Mouse (Mus musculus) retina, adult 2 months (tissue): ENCODE results near the gene Gm9857.

Experiments
- DNase-seq: peaks from one replicate; pipeline ENCODE4 v3.0.0-alpha.2; 2012; ENCODE audit warnings: low read depth, low spot score

Gm9857 gene

DNA sequence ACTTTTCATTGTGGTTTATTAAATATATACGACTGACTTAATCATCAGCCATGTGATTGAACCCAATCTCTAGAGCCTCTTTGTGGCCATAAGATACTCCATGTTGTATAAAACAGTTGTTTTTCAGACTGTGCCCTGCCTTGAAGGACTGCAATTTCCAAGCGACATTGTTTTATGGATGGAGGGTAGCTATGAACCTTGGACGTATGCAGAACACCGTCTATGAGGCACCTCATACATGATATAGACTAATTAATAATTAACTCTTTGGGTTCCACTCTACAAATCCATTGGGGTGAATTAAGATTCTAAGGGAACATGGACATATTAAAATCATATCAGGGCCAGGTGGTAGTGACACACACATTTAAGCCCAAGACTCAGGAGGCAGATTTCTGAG lies 14.6 kb downstream of the Gm9857 start:
- no peak for DNase-seq

DNA sequence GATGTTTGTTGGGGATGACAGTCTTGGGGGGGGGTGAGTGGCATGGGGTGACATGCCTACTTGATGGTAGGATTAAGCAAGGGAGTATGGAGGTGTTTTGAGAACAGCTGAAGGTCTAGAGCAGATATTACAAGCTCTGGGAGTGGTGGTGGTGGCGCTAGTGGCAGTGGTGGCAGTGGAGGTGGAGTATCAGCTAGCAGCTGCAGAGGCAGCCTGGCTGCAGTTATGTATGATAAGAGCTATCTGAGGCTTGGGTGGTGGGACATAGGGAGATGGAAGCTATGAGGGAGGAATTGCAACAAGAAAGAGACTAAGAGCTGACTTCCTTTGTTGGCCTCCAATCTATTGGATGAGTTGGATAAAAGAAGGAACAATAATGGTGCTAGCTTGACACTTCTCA lies 18.4 kb downstream of the Gm9857 start:
- DNase-seq, result no peak

DNA sequence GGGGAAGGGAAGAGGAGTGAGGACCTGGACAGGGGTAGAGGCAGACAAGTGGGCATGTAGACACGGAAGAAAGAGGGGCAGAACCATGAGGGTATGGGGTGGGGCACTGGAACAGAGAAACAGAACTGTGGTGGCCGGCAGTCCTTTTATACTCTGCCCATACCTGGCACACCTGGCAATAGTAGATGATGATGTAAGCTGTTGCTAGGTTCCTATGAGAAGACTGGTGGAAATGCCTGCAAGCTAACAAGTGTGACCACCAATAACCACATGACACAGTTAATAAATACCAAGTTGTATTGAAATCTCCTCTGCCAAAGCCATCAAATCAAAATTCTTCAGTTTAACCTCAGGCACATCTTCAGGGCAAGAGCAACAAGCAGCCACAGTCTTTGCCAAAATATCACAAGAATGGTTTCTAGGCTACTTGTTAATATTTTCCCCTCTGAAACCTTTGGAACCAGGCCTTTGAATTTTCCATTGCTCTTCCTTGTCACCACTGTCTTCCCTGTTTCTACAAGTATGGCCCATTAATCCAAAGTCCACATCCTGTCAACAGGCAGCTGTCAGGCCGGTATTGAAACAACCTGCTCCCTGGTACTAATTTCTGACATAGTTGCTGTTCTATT lies 19.7 kb downstream of the Gm9857 start:
- no peak for DNase-seq

DNA sequence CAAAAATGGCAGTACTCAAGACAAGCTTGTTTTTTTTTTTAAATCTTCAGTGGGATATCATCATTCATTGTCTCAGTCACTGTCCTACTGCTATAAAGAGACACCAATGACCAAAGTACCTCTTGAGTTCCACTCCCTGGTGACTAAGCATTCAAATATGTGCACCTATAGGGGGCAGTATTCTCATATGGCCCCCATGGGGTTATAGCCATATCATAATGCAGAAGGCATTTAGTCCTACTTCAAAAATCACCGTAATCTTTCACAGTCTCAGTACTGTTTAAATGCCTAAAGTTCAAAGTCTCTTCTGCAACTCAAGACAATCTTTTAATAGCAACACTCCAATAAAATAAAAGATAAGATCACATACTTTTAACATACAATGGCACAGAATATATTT lies 21.4 kb downstream of the Gm9857 start:
- DNase-seq, result no peak

DNA sequence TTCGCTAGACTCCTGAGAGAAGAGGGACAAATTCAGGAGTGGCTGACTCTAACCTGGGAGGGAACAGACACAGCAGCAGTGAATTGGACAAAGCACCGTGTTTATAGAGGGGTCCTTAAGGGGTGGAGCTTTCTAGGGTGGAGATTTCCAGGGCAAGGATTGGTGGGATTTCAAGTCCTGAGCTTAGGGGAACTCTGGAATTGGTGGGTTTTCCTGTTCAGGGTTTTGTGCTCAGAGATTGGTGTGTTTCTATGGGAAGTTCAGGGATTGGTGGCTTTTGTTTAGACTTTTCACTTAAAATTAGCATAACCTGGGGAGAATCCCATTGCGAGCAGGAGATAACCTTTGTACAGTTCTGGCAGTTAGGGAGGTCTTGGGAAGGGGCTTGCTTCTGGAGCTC lies 22.3 kb downstream of the Gm9857 start:
- DNase-seq, result no peak

DNA sequence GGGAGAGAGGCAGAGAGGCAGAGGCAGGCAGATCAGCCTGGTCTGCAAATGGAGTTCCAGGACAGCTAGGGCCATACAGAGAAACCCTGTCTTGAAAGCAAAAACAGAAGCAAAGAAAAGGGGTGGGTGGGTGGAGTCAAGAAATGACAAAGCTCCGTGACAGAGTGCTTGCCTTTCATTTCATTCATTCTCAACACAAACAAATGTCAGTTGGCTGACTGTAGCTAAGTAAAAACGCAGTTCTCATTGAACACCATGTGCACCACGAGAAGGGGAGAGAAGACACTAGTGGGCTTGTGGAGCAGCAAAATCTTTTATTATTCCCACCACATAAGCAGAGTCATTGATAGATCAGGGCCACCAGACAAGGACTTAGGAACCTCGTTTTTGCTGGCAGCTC lies 23.4 kb downstream of the Gm9857 start:
- no peak for DNase-seq

DNA sequence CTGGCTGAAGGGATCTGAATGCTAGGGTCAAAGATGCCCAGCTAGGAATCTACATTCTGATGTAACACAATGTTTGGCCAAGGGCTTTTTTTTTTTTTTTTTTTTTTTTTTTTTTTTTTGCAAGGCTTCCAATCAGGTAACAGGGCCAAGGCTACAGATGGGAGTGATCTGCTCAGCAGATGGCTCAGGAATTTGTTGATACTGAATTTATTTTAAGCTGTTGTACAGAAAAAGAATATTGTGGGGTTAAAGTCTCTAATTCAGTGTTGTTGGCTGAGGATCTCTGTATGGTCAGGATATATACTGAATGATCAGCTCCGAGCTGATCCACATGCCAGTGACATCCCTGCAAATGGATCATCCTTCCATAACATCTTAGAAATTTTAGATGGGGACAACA lies 24.2 kb downstream of the Gm9857 start:
- no peak for DNase-seq

DNA sequence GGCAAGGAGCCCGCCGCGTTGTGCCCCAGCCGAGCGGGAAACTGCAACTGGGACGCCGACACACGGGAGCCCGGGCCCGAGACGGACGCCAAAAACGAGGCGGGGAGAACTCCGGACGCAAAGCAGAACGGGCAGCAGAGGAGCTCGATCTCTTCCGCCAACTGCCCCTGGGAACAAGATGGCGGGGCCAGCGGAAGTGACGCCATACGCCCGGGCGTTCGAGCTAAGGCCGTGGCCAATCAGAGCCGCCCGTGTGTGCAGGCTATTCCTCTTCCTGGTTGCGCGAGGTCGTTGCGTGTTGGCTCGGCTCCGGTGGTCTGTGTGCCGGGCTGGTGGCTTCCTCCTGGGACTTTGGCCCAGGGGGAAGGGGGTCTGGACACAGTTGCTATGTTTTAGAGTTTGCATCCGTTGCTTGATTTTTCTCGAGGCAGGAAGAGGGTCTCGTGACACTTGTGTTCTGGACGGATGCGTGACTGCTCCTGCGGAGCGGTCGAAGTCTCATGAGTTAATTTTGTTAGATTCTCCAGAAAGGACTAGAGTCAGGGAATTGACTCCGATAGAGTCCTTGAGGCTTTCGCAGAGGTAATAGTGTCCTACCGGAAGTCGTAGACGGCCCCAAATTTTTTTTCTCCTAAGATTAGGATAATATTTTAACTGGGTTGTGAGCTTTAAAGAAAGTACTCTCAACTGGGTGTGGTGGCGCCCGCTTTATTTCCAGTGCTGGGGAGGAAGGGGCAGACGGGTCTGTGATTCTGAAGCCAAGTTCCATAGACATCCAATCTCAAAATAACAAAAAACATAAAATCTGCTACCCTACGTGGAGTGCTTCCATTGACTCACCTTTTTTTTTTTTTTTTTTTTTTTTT lies 28.5 kb downstream of the Gm9857 start, which contains the start of gene Prpf38b:
Gene Prpf38b (minus strand): TSS at position 180 of the 866 bp plus-strand sequence.
- DNase-seq, result peak; percentile 88

DNA sequence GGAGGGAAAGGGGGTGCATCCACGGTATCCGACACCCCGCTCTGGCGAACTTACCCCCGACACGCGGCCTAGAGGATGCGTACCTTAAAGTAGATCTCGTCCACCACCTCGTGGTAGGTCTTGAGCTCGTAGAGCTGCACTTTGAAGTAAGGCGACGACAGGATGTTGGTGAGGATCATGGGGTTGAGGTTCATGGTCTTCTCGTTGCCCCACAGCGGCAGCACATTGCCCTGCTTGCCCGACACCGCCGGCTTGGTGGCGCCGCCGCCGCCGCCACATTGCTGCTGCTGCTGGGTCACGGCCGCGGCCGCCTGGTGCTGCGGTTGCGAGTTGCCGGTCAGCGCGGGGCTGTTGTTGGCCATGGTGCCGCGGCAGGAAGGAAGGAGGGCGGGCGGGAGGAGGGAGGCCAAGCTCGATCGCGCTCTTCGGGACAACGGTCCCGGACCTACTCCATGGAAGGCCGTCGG lies 29.1 kb downstream of the Gm9857 start:
- DNase-seq, result peak; percentile 16

DNA sequence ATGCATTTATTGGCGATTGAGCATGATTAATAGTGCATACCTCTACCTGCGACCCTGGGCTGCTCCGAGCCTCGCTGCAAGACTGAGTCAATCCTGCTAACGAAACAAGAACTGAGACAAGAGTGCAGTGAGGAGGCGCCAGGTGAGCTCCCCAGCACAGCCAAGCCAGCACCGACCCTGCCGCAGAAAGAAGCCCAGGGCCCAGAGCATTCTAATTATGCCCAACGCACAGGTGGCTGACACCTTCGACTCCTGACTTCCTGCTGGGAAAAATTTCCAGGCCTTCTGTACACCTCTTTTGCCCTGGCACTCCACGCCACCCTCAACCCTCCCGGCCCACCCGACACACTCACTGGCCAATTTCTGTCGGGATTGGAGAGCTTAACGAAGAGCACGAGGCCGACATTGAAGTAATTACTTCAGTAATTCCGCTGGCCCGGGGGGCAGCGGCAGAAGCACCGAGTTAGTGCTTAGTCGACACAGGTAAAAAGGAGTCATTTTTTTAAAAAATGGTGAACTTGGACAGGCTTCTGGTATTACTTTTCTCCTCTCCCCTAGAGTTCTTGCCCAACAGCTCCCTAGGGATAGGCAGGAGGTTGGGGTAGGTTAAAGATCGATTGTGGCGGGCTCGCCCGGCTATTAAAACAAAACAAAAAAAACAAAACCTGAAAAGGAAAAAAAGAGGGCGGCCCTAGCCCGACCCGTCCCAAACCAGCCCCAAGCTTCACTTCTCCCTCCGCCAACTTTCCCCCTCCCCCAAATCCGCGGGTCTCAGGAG lies 29.8 kb downstream of the Gm9857 start:
- no peak for DNase-seq

DNA sequence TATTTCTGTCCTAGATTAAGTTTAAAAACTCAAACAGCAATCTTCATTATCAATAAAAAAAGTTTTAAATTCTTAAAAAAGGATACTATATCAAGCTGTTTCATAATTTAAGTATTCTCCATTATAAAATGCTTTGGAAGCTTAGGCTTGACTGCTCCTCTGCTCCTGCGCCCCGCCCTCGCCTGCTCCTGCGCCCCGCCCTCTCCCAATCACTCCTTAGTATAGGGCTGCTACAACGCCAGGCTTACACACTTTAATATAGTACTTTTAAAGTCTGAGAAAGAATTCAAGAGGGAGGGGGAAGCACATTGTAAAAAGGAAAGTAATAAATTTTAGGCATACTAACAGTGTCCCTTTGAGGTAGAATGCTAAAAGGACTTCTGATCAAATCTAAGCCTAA lies 37.3 kb downstream of the Gm9857 start:
- no peak for DNase-seq

DNA sequence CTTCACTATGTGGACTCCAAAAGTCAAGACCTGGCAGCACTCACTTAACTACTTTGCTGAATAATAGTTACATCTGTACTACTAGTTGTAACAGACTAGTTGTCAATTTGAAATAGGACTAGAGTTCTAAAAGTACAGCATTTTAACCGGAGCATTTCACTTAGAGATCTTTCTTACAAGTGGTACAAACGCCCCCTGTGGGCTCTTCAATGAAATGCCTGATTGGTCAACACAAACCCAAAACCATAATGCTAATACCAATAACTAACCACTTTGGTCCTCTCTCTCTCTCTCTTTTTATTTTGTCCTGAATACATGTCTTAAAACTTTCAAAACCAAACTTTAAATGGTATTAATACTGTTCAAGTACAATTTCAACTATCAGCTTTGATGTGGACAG lies 38.2 kb downstream of the Gm9857 start:
- no peak for DNase-seq

DNA sequence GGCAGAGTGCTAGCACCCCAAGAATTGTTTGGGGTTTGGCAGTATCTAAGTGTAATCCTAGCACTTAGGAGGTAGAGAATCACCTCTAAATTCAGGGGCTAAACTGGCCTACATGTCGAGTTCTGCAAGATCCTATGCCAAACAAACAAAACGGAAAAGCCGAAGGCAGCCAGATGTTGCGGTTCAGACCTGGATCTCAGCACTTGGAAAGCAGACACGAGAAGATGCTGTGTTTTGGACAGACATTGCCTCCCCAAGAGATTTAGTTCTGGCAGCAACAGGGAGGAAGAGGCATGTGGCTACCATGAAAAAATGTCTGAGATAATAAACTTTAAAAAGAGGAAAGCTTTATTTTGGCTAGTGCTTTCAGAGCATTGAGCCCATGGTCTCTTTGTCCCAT lies 39.6 kb downstream of the Gm9857 start:
- no peak for DNase-seq

DNA sequence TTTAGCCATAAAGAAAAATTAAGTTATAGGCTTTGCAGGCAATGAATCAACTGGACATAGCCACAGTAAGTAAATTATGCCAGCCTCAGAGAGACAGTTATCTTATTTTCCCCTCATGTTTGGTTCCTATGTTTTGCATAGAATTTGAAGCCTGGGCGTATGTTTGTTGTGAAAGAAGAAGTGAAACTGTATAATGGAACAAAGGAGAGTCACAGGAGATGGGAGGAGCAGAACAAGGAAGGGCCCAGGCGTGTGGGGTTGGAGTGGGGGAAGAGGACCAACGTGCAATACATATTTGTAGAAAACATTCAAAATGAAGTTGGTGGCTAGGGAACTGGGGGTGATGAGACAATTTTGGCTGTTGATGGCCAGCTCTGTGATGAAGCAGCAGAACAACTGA lies 40.1 kb downstream of the Gm9857 start:
- DNase-seq, result no peak

DNA sequence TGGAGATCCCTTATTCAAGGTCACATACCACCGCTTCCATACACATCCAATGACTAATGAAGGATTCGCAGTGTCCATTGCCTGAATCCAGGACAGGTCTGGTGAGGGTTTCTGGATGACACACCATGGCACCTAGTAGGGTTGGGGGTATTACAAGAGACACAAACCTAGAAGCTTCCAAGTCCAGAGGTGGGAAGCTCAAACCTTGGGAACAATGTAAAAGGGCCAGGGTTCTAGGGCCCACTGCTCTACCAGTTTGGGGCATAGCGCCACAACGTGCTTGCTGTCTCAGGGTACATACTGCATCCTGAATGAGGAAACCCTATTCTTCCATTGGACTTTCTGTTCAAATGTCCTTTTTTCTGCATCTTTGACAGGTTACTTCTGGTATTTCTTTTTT lies 41.6 kb downstream of the Gm9857 start:
- DNase-seq, result no peak

DNA sequence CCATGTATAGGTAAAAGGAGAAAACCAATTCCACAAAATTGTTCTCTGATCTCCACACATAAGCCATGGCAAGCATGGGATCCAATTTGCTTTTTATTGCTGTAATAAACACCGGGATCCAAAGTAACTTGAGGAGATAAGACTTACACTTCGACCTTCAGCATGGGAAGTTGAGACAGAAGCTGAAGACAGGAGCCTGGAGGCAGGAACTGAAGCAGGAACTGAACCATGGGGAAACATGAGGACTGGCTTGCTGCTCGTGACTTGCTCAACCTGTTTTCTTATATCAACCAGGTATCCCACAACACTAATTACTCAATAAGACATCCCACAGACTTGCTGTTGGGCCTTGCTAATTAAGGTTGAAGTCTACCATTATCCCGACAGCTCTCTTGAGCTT lies 47.3 kb downstream of the Gm9857 start:
- DNase-seq, result no peak

DNA sequence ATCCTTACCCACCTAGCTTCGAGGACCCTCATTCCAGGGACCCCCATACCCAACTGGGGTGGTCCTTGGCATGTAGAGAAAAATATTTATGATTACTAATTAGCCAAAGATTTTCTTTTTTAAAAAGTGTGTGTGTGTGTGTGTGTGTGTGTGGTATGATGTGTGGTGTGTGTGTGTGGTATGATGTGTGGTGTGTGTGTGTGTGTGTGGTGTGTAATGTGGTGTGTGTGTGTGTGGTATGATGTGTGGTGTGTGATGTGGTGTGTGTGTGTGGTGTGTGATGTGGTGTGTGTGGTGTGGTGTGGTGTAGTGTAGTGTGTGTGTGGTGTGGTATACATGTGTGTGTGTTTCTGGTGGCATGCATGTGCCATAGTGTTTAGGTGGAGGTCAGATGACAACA lies 48.2 kb downstream of the Gm9857 start:
- no peak for DNase-seq
